Mouse (Mus musculus) hematopoietic multipotent progenitor cell, adult 10-12 weeks (in vitro differentiated cells): ENCODE measurements around the gene Carhsp1. TPM values are rescaled to one million over a fixed set of nuclear protein-coding genes. Genes with fewer than 3 reads are reported as not detected.

Source experiments
- polyA plus RNA-seq: library from polyadenylated mRNA; stranded (reverse); fragments of >175 nt; gene quantifications from 2 replicates; pipeline ENCODE4 v1.2.3, GENCODE M21; 2012; ENCODE audit warnings: low replicate concordance

Gene Carhsp1
- polyA plus RNA-seq: 42.4 and 46.3 TPM in 2 replicates

DNA sequence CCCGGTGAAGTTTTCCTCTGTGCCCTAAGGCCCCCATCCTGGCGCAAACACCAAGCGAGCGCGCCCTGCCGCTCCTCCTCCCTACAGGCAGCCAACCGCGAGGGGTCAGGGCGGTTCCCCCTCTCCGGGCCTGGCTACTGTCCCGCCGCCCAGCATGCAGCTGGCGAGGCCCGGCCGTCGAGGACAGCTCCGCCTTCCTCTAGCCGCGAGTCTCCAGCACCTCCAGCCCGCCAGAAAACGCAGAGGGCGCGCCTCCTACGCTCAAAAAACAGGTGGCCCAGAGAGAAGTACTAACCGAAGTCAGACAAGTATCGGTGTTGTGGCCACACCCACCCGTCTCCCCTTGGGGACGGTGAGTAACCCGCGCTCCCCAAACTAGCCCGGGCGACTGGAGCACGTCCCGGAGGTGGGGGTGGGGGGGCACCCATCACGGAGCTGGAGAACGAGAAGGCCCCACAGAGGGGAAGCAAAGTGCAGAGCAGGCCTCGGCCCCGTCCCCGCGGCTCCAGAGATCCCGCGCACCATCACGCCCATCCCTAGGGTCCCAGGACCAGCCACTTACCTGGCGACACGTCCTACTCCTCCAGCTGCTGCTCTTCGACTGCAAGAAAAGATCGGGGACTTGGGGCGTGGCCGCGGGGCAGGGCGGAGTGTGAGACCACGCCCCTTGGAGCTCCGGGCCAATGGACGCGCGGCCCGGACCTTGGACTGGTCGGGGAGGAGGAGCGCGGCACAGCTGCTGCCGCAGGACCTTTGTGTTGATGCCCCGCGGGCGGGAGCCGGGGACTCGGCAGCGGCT lies at the start of gene Carhsp1:
Gene Carhsp1, minus strand, starts transcription at position 605 of the 799 bp plus-strand sequence.

GRCm38 (mm10) chr16:8680470-8680869 lies 8.5 kb upstream of the Carhsp1 start, which contains the start of gene Gm5767:
Gm5767 (plus strand) TSS chr16:8680770.

GRCm38 (mm10) chr16:8637217-8638051 lies 34.5 kb downstream of the Carhsp1 start, which contains the start of the genes Pmm2 and Tmem186:
Pmm2 (plus strand) TSS chr16:8637674.
Tmem186 (minus strand) TSS chr16:8637712.

Other genes with a start within 250 kb of the Carhsp1 start
- gene Tmem114, start 247.0 kb downstream of the Carhsp1 start, polyA plus RNA-seq: not detected in 2 replicates
- 19.4 and 22.9 TPM in 2 replicates for gene Mettl22, start 201.4 kb downstream of the Carhsp1 start, polyA plus RNA-seq
- gene Abat, start 158.7 kb downstream of the Carhsp1 start, polyA plus RNA-seq: 0.39 and 1.3 TPM in 2 replicates
- 10.5 and 24.8 TPM in 2 replicates for gene Pmm2, start 34.5 kb downstream of the Carhsp1 start, polyA plus RNA-seq
- 6.2 and 7.0 TPM in 2 replicates for gene Tmem186, start 34.4 kb downstream of the Carhsp1 start, polyA plus RNA-seq
- gene Gm5767, start 8.6 kb upstream of the Carhsp1 start, polyA plus RNA-seq: not detected in 2 replicates
- gene Usp7, start 120.2 kb upstream of the Carhsp1 start, polyA plus RNA-seq: 28.0 and 31.3 TPM in 2 replicates
- gene 1810013L24Rik, start 157.9 kb upstream of the Carhsp1 start, polyA plus RNA-seq: 16.0 and 32.9 TPM in 2 replicates